Mouse (Mus musculus): ENCODE results near the gene Plbd1. TPM values are rescaled to one million over a fixed set of nuclear protein-coding genes. Genes with fewer than 3 reads are reported as not detected.

Plbd1 gene
- polyA plus RNA-seq, 1 experiment from 2014 or later: 1.4 TPM

DNA sequence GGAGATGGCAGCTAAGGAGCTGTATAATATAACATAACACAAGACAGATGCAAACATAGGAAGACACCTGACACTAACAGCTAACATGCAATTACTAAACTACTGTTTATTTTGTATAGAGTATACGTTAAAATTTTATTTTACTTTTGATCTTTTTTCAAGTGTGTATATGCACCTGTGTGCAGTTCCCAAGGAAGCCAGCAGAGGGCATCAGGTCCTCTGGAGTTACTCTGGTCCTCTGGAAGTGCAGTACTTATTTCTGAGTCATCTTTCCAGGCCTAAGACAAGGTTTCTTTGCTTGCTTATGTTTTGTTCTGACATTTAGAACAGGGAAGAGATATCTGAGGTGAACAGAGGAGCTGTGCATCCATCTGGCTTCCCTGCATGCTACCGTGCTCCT lies 17.6 kb downstream of the Plbd1 start:
- Histone ChIP-seq H3K4me3 (ENCODE audit: low read depth, low read length) (no peak overlapping the region), H3K9me3 (ENCODE audit: control insufficient read depth, low read length) (no peaks in the 10 kb centered on the region; the same call in 1 of the 2 replicates), H3K36me3 (ENCODE audit: control insufficient read depth, insufficient read depth, low read length) (no peaks in the 10 kb centered on the region), H3K4me2 (no peak overlapping the region), H3K27me3 (ENCODE audit: control insufficient read depth, insufficient read depth, low read length) (no peaks in the 10 kb centered on the region), H3K4me1 (ENCODE audit: control insufficient read depth, insufficient read depth, low read length) (no peaks in the 10 kb centered on the region), H3K27ac (ENCODE audit: low read depth, low read length) (no peak overlapping the region), H3K9ac (ENCODE audit: low read length) (no peak overlapping the region)
- DNase-seq (ENCODE audit: low spot score, missing footprints): peak; percentile 77
- no peak for ATAC-seq (ENCODE audit: low FRiP score)
- WGBS: 86% methylated on average over 2 of the region's 2 CpGs

DNA sequence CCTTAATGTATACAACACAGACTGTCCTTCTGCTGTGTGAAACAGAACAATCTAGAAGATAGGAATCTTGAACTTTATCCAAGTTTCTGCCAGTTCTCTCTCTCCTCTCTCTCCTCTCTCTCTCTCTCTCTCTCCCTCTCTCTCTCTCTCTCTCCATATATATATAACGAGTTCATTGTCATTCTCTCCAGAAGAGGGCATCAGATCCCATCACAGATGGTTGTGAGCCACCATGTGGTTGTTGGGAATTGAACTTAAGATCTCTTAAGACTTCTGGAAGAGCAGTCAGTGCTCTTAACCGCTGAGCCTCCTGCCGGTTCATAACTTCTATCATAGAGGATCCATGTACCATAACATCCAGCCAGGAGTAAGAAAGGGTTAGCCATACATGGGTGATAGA lies 26.7 kb downstream of the Plbd1 start:
- Histone ChIP-seq H3K27me3 (ENCODE audit: control insufficient read depth, insufficient read depth, low read length) (no peaks in the 10 kb centered on the region), H3K4me2 (no peak overlapping the region), H3K4me3 (ENCODE audit: low read depth, low read length) (no peak overlapping the region), H3K4me1 (ENCODE audit: control insufficient read depth, insufficient read depth, low read length) (no peaks in the 10 kb centered on the region), H3K36me3 (ENCODE audit: control insufficient read depth, insufficient read depth, low read length) (no peaks in the 10 kb centered on the region), H3K9me3 (ENCODE audit: control insufficient read depth, low read length) (no peaks in the 10 kb centered on the region), H3K27ac (ENCODE audit: low read depth, low read length) (no peak overlapping the region), H3K9ac (ENCODE audit: low read length) (no peak overlapping the region)
- WGBS: 72% methylated on average over 3 of the region's 3 CpGs
- DNase-seq (ENCODE audit: low spot score, missing footprints): no peak
- ATAC-seq (ENCODE audit: low FRiP score): no peak

DNA sequence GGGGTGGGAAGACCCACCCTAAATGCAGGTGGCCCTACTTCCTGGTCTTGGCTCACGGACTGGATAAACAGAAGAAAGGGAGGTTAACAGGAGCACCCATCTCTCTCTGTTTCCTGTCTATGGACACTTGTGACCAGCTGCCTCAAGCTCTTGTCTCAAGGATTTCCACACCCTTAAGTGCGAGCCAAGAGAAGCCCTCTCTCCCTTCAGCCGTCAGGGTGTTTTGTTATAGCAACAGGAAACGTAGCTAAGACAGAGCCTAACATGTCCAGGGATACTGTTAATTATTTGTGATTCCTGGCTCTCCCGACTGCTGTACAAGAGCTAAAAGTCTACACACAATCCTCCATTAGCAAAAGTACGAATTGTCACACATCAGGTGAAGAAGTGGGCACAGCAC lies 28.0 kb downstream of the Plbd1 start:
- WGBS: 87% methylated on average over 6 of the region's 6 CpGs
- Histone ChIP-seq H3K27ac (ENCODE audit: low read depth, low read length) (no peak overlapping the region), H3K4me1 (ENCODE audit: control insufficient read depth, insufficient read depth, low read length) (no peaks in the 10 kb centered on the region), H3K36me3 (ENCODE audit: control insufficient read depth, insufficient read depth, low read length) (no peaks in the 10 kb centered on the region), H3K9ac (ENCODE audit: low read length) (no peak overlapping the region), H3K4me3 (ENCODE audit: low read depth, low read length) (no peak overlapping the region), H3K27me3 (ENCODE audit: control insufficient read depth, insufficient read depth, low read length) (no peaks in the 10 kb centered on the region), H3K9me3 (ENCODE audit: control insufficient read depth, low read length) (no peaks in the 10 kb centered on the region), H3K4me2 (no peak overlapping the region)
- DNase-seq (ENCODE audit: low spot score, missing footprints) (no peak), ATAC-seq (ENCODE audit: low FRiP score) (no peak)

DNA sequence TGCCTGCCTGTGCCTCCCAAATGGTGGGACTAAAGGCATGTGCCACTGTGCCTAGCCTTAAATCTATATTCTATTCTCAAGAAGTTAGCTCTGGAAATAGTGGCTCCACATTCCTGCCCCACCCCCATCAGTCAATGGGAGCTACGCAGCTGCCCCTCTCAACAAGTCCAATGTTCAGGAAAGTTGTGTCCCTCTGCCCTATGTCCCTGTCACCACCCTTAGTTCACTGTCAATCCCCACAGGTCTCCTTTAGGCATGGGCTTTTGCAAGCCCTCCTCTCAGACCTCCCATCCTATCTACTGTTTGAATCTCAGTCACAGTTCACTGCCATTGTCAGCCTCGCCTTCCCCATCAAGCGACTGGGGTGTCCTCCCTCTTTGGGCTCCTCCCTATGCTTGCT lies 28.6 kb downstream of the Plbd1 start:
- no peak overlapping the region for H3K9ac ChIP-seq (ENCODE audit: low read length)
- ATAC-seq (ENCODE audit: low FRiP score) (no peak), DNase-seq (ENCODE audit: low spot score, missing footprints) (peak; percentile 8)
- no peak overlapping the region for H3K4me2 ChIP-seq
- no peak overlapping the region for H3K27ac ChIP-seq (ENCODE audit: low read depth, low read length)
- no peaks in the 10 kb centered on the region for H3K27me3 ChIP-seq (ENCODE audit: control insufficient read depth, insufficient read depth, low read length)
- H3K36me3 ChIP-seq (ENCODE audit: control insufficient read depth, insufficient read depth, low read length): no peaks in the 10 kb centered on the region
- H3K9me3 ChIP-seq (ENCODE audit: control insufficient read depth, low read length): no peaks in the 10 kb centered on the region
- WGBS: 90% methylated on average over 3 of the region's 3 CpGs
- no peaks in the 10 kb centered on the region for H3K4me1 ChIP-seq (ENCODE audit: control insufficient read depth, insufficient read depth, low read length)
- H3K4me3 ChIP-seq (ENCODE audit: low read depth, low read length): no peak overlapping the region

DNA sequence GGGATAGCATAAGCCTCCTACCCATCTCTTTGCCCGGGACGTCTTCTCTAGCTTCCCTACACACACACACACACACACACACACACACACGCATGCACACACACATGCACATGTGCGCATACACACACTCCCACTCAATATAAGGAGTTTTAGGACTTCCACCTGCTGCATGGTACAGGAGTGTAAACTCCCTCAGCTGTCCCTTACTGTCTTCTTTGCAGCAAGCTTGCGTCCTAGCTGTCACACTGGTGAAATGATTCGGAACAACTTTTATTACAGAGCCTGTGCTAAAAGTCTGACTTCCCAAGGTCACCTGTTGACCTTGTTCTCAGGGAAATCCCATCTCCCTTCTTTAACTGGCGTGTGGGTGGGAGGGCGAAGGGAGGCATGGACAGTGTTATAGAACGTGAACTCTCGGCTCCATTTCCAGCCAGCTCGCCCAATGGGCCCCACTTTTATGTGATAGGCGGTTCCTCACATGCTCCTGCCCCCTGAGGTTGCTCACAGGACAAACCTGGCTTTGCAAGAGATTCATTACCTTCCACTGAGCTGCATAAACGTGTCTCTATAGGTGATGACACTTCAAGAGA lies 29.7 kb downstream of the Plbd1 start:
- Histone ChIP-seq H3K36me3 (ENCODE audit: control insufficient read depth, insufficient read depth, low read length) (no peaks in the 10 kb centered on the region), H3K4me1 (ENCODE audit: control insufficient read depth, insufficient read depth, low read length) (no peaks in the 10 kb centered on the region), H3K27me3 (ENCODE audit: control insufficient read depth, insufficient read depth, low read length) (no peaks in the 10 kb centered on the region), H3K9ac (ENCODE audit: low read length) (no peak overlapping the region), H3K4me2 (no peak overlapping the region), H3K27ac (ENCODE audit: low read depth, low read length) (no peak overlapping the region), H3K4me3 (ENCODE audit: low read depth, low read length) (no peak overlapping the region), H3K9me3 (ENCODE audit: control insufficient read depth, low read length) (no peaks in the 10 kb centered on the region)
- 85% methylated on average over 13 of the region's 13 CpGs for WGBS
- no peak for DNase-seq (ENCODE audit: low spot score, missing footprints)
- no peak for ATAC-seq (ENCODE audit: low FRiP score)

DNA sequence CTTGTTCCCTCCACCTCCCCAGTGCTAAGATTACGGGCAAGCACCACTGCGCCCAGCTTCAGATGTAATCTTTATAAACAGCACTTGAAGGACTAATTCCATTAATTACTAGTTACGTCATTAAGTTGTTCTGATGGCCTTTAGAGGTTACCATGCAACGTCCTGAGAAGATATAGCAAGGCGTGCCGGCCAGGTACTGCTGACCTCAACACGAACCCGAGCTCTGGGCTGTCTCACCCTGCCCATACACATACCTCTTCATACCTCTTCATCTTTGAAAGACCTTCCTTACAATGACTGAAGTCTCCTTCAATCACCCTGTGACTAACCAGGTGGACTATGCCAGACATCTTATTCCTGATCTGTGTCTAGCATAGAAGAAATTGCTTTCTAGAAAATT lies 30.2 kb downstream of the Plbd1 start:
- no peaks in the 10 kb centered on the region for H3K36me3 ChIP-seq (ENCODE audit: control insufficient read depth, insufficient read depth, low read length)
- no peak overlapping the region for H3K27ac ChIP-seq (ENCODE audit: low read depth, low read length)
- DNase-seq (ENCODE audit: low spot score, missing footprints) (no peak), ATAC-seq (ENCODE audit: low FRiP score) (no peak)
- no peaks in the 10 kb centered on the region for H3K9me3 ChIP-seq (ENCODE audit: control insufficient read depth, low read length)
- WGBS: 92% methylated on average over 8 of the region's 8 CpGs
- H3K4me1 ChIP-seq (ENCODE audit: control insufficient read depth, insufficient read depth, low read length): no peaks in the 10 kb centered on the region
- no peak overlapping the region for H3K4me3 ChIP-seq (ENCODE audit: low read depth, low read length)
- no peak overlapping the region for H3K4me2 ChIP-seq
- no peaks in the 10 kb centered on the region for H3K27me3 ChIP-seq (ENCODE audit: control insufficient read depth, insufficient read depth, low read length)
- no peak overlapping the region for H3K9ac ChIP-seq (ENCODE audit: low read length)

DNA sequence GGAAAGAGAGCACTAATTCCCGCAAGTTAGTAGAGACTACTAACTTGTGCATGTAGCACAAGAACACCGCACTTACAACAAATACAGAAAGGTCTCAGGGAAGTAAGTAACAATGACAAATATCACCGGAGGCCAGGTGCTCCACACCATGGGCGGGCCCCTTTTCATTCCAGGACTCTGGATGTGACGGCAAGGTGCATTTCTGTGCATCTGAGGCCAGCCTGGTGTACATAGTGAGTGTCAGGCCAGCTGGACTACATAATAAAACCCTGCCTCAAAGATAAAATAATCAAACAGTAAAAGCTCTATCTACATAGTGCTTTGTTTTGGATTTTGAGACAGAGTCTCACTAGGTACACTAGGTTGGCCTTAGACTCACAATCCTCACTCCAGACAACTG lies 32.1 kb downstream of the Plbd1 start:
- Histone ChIP-seq H3K27ac (ENCODE audit: low read depth, low read length) (no peak overlapping the region), H3K36me3 (ENCODE audit: control insufficient read depth, insufficient read depth, low read length) (no peaks in the 10 kb centered on the region), H3K27me3 (ENCODE audit: control insufficient read depth, insufficient read depth, low read length) (no peaks in the 10 kb centered on the region), H3K4me3 (ENCODE audit: low read depth, low read length) (no peak overlapping the region), H3K9ac (ENCODE audit: low read length) (no peak overlapping the region), H3K4me1 (ENCODE audit: control insufficient read depth, insufficient read depth, low read length) (no peaks in the 10 kb centered on the region), H3K4me2 (no peak overlapping the region), H3K9me3 (ENCODE audit: control insufficient read depth, low read length) (no peaks in the 10 kb centered on the region)
- ATAC-seq (ENCODE audit: low FRiP score) (no peak), DNase-seq (ENCODE audit: low spot score, missing footprints) (no peak)
- whole genome bisulfite sequencing: 90% methylated on average over 5 of the region's 5 CpGs

DNA sequence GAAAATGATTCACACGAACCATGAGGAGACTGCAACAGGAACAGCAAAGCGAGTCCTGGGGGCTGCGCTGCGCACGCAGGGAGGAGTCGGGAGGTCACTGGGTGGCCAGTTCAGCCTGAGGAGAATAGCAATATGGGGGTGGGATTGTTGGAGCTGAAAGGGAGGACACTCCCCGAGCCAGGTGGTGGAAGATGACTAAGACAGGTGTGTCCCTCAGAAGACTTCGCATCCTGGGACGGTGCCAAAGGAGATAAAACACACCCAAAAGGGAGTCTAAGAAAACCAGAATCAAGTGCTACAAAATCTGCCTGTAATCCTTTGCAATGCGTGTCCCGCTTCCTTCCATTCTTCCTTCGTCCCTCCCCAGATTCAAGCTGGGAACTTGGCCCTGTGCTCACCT lies 36.3 kb downstream of the Plbd1 start:
- ATAC-seq (ENCODE audit: low FRiP score) (no peak), DNase-seq (ENCODE audit: low spot score, missing footprints) (peak; percentile 69)
- Histone ChIP-seq H3K4me3 (ENCODE audit: low read depth, low read length) (no peak overlapping the region), H3K4me1 (ENCODE audit: control insufficient read depth, insufficient read depth, low read length) (no peaks in the 10 kb centered on the region), H3K36me3 (ENCODE audit: control insufficient read depth, insufficient read depth, low read length) (no peaks in the 10 kb centered on the region), H3K9me3 (ENCODE audit: control insufficient read depth, low read length) (no peaks in the 10 kb centered on the region), H3K27ac (ENCODE audit: low read depth, low read length) (no peak overlapping the region), H3K27me3 (ENCODE audit: control insufficient read depth, insufficient read depth, low read length) (no peaks in the 10 kb centered on the region), H3K4me2 (no peak overlapping the region), H3K9ac (ENCODE audit: low read length) (no peak overlapping the region)
- 90% methylated on average over 12 of the region's 12 CpGs for WGBS

DNA sequence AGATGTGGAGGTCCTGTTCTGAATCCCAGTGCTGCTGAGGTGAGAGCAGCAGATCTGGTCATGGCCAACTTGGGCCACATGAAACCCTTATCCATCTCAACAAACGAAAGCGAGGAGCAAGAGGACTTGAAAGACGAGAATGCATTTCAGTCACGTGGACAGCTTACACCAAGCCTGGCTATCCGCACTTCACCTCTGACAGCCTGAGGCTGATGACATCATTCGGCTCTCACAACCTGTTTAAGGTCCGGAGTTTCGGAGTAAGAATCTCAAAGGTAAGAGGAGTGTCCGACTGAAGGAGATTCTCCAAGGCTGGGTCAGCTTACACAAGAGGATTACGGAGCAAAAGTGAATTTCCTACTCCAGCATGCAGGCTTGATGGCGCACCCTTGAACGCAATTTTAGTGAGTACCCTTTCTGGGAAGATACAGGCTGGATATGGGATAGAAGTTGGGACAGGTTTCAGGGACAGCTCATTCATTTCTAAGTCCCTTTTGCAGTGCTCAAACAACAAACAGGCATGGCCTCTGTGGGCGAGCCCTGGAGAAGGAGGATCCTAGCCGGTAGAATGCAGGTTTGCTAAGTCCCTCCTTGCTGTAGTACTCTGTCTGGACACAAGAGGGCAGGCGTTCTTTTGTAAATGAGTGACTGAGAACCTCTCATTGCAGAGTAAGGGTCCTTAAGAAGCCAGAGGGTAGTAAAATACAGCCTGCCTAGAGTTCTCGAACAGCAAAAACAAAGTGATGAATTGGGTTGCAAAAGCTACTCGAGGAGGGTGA lies 41.2 kb downstream of the Plbd1 start:
- H3K4me1 ChIP-seq (ENCODE audit: control insufficient read depth, insufficient read depth, low read length): no peaks in the 10 kb centered on the region
- H3K9me3 ChIP-seq (ENCODE audit: control insufficient read depth, low read length): no peaks in the 10 kb centered on the region
- WGBS: 49% methylated on average over 17 of the region's 17 CpGs
- no peak overlapping the region for H3K4me3 ChIP-seq (ENCODE audit: low read depth, low read length)
- no peak overlapping the region for H3K27ac ChIP-seq (ENCODE audit: low read depth, low read length)
- ATAC-seq (ENCODE audit: low FRiP score) (peak; percentile 67), DNase-seq (ENCODE audit: low spot score, missing footprints) (peak; percentile 99)
- no peak overlapping the region for H3K4me2 ChIP-seq
- H3K9ac ChIP-seq (ENCODE audit: low read length): no peak overlapping the region
- no peaks in the 10 kb centered on the region for H3K27me3 ChIP-seq (ENCODE audit: control insufficient read depth, insufficient read depth, low read length)
- H3K36me3 ChIP-seq (ENCODE audit: control insufficient read depth, insufficient read depth, low read length): no peaks in the 10 kb centered on the region
